Mouse (Mus musculus): ENCODE measurements at regions not wholly inside any gene's neighbourhood (a gene's known extent, or its start where the extent isn't known, plus 50 kb on each side); places are given as distances from the start of the nearest gene placed in this dataset.

DNA sequence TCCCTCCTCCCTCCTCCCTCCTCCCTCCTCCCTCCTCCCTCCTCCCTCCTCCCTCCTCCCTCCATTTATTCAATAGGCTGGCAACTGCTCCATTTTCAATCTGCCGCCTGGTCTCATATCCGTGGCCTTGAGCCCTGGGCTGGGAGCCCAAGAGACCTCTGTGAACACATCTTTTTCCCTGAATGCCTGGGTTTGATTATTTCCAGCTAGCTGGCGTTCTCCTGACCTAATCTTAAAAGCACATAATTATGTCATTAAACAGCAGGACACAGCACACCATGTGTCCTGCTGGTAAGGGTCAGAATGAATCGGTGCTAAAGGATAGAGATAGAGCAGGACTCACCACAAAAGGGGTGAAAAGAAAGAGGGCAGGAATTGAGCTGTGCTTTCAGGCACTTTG lies 59.2 kb upstream of the Galnt17 start:
- no peak for TF ChIP-seq CTCF (IDR thresholded peaks at IDR 0.05; ENCODE audit: low read depth, low read length)
- no peak for TF ChIP-seq GATA1 (IDR thresholded peaks at IDR 0.05; ENCODE audit: borderline replicate concordance, low read length)
- no peak for TF ChIP-seq POLR2AphosphoS5 (IDR thresholded peaks at IDR 0.05; ENCODE audit: insufficient replicate concordance, low read depth, low read length)
- no peak for TF ChIP-seq GATA2 (IDR thresholded peaks at IDR 0.05; ENCODE audit: borderline replicate concordance, low read depth, low read length)
